Mouse (Mus musculus) cortical plate, adult 2 months (tissue): ENCODE data around the gene B430306N03Rik. TPM values are rescaled to one million over a fixed set of nuclear protein-coding genes. Genes with fewer than 3 reads are reported as not detected.
"Not testable (repeated sequence)": the region's sequence is repeated elsewhere in the genome, so short reads cannot be mapped to it uniquely, and the experiment has no call there.

ENCODE experiments used
- H3K27ac ChIP-seq: fragments of 200-500 bp; 2 replicates; pipeline ENCODE4 v1.5.1; 2012; ENCODE audit warnings: low read length, control low read depth, inconsistent platforms; ENCODE audit not compliant: insufficient read depth
- H3K4me1 ChIP-seq: fragments of 200-500 bp; 2 replicates; pipeline ENCODE4 v1.6.1; 2011; ENCODE audit warnings: low read length; ENCODE audit not compliant: control insufficient read depth, insufficient read depth
- H3K4me3 ChIP-seq: fragments of 200-500 bp; 2 replicates; pipeline ENCODE4 v1.5.1; 2011; ENCODE audit warnings: mild to moderate bottlenecking, low read length, control low read depth; ENCODE audit not compliant: insufficient read depth
- CTCF ChIP-seq: fragments of 200-500 bp; IDR thresholded peaks from 2 replicates; pipeline ENCODE4 v1.5.1; 2011; ENCODE audit warnings: mild to moderate bottlenecking, control low read depth, low read length; ENCODE audit not compliant: insufficient read depth; ENCODE audit errors: extremely low read depth
- POLR2A ChIP-seq: fragments of 200-500 bp; IDR thresholded peaks from 2 replicates; pipeline ENCODE4 v1.6.1; 2011; ENCODE audit warnings: mild to moderate bottlenecking, low read length, control low read depth; ENCODE audit not compliant: insufficient read depth; ENCODE audit errors: extremely low read depth
- polyA plus RNA-seq: library from polyadenylated mRNA; depleted of rRNA; stranded (reverse); fragments of >200 nt; gene quantifications from 2 replicates; pipeline ENCODE4 v1.2.3, GENCODE M21; 2012

B430306N03Rik gene
- polyA plus RNA-seq, 1 experiment, result 0.08 TPM

DNA sequence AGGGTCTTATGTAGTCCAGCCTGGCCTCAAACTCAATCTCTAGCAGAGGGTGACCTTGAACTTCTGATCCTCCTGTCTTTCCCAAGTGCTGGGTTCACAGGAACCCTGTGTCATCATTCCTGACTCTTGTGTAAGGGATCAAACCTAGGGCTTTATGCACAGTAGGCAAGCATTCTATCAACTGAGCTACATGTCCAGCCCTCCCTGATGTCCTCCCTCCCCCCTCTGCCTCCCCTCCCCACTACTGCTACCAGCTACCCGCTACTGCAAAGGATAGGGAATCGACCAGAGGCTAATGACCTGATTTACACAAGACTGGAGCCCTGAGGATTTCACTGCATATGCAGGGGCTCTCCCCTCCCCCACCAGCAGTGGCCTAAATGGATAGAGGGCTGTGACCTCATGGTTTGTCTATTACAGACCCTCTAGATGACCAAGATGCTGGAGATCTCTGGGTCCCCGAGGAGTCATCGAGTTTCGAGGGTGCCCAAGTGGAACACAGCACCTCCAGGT, 34.8 kb downstream of the B430306N03Rik start:
- Histone ChIP-seq H3K27ac (no peak overlapping the region), H3K4me1 (no peaks in the 10 kb centered on the region), H3K4me3 (no peak overlapping the region)
- no peak for TF ChIP-seq POLR2A
- TF ChIP-seq CTCF, result no peak

DNA sequence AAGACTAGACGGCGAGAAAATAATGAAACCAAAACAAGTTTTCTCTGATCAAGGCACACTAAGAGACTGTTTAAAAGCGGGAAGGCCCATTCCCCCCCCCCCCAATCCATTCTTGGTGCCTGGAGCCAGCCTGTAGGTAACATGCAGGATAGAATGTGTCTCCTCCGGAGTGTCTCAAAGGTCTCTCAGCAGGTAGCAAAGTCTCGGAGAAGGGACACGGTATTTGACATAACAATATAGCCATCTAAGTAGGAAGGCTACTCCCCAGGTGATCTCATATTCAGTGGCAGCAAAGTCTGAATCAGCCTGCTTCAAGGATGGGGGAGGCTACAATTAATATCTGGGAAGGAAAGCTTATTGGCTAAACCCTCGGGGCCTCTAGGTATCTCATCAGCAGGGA, 37.0 kb downstream of the B430306N03Rik start:
- H3K27ac ChIP-seq, H3K4me3 ChIP-seq: not testable (repeated sequence)

DNA sequence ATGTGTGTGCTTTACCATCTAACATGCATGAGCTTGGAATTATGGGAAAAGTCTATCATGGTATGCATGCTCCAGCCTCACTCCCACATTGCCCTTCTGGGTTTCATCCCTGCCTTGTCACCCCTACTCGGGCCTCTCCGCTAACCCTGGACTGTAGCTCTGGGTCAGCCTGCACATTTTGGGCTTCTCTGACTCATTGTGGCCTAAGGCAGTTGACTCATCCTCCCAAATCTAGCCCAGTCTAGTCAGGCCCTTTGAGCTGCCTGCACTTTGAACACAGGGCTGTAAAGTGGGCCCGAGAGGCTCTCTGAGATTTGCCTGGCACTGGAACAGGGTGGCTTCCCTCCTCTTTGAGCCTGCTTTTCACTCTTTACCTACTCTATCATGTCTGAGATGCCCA, 39.9 kb downstream of the B430306N03Rik start:
- Histone ChIP-seq H3K4me3 (no peak overlapping the region), H3K4me1 (peaks cover 1% of the 10 kb centered on the region; the same call in 1 of the 2 replicates), H3K27ac (no peak overlapping the region)
- TF ChIP-seq CTCF, result no peak
- TF ChIP-seq POLR2A, result no peak

More for the DNA sequence above, 37.0 kb downstream of the B430306N03Rik start:
- not testable (repeated sequence) for H3K4me1 ChIP-seq

DNA sequence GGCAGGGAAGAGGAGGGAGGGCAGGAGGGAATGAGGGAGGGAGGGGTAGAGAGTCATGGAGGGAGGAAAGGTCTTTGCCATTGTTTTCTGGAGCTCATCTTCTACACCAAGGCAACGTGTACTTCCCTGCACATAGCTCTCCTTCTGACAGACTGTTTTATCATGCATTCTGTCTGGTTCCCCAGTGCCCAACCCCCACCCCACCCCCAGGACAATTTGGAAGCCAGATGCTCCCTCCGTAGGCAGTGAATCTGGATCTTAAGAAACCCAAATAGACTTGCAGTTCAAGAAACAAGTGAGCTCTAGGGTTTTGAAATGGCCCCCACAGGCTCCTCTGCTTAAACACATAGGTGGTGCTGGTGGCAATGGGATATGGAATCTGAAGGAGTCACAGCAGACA, 42.0 kb downstream of the B430306N03Rik start:
- Histone ChIP-seq H3K4me3 (no peak overlapping the region), H3K4me1 (peaks cover 3% of the 10 kb centered on the region), H3K27ac (no peak overlapping the region)
- TF ChIP-seq CTCF (no peak), POLR2A (no peak)

DNA sequence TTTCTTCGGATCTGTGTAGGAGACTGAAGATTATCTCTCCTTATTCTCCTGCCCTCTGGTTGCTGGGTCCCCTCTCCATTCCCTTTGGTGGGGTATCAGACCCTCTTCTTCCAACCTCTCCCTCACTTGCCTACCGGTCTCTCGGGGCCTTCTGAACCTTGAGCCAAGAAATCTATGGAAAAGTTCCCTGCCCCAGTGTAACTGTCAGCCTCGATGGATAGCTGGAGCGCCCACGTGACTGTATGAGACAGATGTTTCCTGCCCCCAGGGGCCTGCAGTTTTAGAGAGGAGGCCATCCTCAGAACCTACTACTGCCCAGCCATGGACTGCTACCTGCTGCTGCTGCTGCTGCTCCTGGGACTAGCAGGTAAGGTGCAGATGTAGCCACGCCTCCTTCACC, 43.7 kb downstream of the B430306N03Rik start, which contains the start of gene Treml1:
TSS of gene Treml1 (plus strand) at position 301 of the 400 bp plus-strand sequence.
- peaks cover 3% of the 10 kb centered on the region for H3K4me1 ChIP-seq
- H3K4me3 ChIP-seq, result no peak within 1 kb of the TSS
- no peak for TF ChIP-seq POLR2A
- TF ChIP-seq CTCF, result no peak
- H3K27ac ChIP-seq, result no peak within 1 kb of the TSS

DNA sequence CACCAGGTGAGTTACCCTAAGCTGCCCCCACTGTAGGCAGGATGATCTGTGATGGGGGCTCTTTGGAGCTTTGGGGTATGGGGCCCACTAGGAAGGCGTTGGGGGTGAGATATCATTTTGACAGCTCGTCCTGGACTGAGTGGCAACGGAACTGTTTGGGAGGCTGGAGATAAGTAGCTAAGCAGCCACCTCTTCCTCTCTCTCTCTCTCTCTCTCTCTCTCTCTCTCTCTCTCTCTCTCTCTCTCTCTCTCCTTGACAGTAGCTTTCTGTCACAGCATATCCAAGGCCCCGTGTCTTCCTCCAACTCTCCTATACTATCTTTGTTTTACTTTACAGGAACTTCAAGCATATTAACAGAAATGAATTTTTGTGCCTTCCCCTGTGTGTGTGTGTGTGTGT, 44.5 kb downstream of the B430306N03Rik start:
- H3K4me3 ChIP-seq, result no peak overlapping the region
- no peak overlapping the region for H3K27ac ChIP-seq
- peaks cover 3% of the 10 kb centered on the region for H3K4me1 ChIP-seq
- no peak for TF ChIP-seq POLR2A
- TF ChIP-seq CTCF, result no peak

DNA sequence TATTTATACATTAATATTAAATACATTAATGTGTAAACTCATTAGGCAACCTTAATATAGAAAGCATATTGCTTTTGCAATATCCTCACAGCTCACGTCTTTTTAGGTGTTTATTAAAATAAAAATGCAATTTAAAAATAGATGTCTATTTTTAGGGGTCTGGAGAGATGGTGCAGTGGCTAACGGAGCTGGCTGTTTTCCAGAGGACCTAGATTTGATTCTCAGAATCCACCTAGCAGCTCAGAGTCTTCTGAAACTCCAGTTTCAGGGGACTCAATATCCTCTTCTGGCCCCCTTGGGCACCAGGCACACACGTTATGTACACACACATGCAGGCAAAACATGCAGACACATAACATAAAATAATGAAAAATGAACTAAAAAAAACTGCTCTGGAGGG, 46.4 kb downstream of the B430306N03Rik start:
- TF ChIP-seq POLR2A (no peak), CTCF (no peak)
- Histone ChIP-seq H3K27ac (no peak overlapping the region), H3K4me3 (no peak overlapping the region), H3K4me1 (peaks cover 3% of the 10 kb centered on the region)

DNA sequence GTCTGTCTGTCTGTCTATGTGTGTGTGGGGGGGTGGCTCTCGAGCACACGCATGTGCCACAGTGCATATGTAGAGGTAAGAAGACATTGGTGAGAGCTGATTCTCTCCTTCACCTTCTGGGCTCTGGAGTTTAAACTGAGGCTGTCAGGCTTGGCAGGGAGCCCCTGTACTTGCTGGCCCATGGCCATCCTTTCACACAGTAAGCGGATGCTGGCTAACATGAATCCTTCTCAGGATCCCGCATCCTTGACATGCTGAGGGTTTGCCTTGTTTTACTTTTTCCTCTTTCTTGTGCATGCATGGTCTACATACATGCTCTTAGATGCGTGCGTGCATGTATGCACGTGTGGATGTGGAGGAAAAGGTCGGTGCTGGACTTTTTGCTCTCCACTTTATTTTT, 47.0 kb downstream of the B430306N03Rik start:
- peaks cover 3% of the 10 kb centered on the region for H3K4me1 ChIP-seq
- no peak overlapping the region for H3K4me3 ChIP-seq
- no peak for TF ChIP-seq POLR2A
- TF ChIP-seq CTCF, result no peak
- H3K27ac ChIP-seq, result no peak overlapping the region

DNA sequence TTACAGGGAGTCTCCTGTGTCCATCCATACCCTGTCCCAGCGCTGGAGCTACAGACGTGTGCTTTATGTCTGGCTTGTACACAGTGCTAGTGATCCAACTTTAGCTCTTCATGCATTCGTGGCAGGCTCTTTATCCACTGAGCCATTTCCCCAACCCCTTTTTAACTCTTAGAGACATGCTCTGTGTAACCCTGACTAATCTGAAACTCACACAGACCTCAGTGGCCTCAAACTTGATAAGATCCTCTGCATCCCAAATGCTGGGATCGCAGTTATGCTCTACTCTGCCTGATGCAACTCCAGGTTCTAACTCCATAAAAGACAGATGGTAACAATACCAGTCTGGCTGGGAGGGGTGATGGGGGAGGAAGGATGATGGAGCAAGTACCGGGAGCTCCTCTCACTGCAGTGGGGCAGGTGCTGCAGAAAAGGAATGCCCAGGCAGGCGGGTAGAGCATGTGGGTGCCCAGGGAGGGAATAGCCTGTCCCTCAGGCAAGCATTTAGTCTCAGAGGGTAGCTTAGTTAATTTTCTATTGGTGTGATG, 47.6 kb downstream of the B430306N03Rik start:
- no peak for TF ChIP-seq POLR2A
- no peak for TF ChIP-seq CTCF
- Histone ChIP-seq H3K4me3 (no peak overlapping the region), H3K27ac (no peak overlapping the region), H3K4me1 (peaks cover 2% of the 10 kb centered on the region; the same call in 1 of the 2 replicates)

DNA sequence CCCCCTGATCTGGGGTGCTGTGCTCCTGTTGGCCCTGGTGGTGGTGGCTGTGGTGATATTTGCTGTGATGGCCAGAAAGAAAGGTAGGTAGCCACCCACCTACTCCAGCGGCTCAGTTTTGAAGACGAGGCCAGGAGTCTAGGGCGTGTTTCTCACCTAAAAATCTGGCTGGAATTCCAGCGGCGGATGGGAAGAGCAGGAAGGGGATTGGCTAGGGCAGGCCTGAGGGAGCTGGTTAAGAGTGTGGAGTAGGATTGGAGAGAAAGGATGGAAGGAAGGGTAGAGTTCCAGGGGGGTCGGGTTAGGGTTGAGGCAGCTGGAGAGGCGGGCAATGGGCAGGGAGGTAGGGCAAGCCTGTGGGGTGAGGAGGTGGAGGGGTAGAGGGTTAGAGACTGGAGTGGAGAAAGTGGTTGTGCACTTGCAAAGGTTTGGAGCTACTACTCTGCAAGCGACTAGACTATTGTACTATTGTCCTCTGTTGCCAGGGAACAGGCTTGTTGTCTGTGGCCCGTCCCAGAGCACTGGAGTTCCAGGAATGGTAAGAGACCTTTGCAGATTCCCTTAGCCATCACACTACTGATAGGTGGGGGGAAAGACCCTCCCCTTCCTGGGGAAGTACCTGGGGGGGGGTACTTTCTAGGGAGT, 49.7 kb downstream of the B430306N03Rik start:
- Histone ChIP-seq H3K4me3 (no peak overlapping the region), H3K4me1 (peaks cover 2% of the 10 kb centered on the region; the same call in 1 of the 2 replicates), H3K27ac (no peak overlapping the region)
- TF ChIP-seq POLR2A (no peak), CTCF (no peak)
